ENCODE assay signal across 8 mouse cellular contexts in the genomic region with DNA sequence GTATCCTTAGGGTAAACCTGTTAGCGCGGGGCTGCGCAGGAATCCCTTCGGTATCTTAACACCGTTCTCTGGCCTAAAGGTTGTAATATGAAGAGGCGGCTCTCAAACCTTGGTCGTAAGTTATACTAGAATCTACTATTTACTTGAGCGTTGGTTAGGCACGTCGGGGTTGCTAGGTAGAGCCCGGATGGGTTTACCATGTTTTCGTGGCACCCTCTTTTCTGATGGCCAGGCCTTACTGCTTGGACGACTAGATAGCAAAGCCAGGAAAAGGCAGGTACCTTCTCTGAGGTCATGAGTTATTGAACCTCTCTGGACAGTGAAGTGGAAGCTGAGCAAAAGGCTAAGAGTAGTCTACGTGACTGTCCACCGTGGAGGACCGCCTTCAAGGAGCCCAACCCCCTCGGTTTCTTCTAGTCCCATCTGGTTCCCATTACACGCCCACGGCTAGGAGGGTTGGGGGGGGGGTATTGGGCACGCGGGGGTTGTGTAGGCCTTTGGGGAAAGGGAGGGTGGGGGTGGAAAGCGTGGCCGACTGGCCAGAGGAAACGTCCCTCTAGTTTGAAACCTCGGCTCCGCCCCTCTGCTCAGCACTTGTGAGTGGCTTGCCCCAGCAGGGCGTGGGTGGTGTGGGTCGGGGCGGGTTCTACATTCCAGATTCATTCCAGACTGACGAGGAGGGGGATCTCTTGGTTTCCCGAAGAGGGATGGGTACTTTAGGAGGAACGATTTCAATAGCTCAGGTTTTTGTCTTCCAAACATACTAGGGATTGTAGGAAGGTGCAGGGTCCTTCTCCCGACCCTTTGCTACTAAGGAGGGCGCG. TPM values are rescaled to one million over a fixed set of nuclear protein-coding genes. Genes with fewer than 3 reads are reported as not detected.
DNase-seq lines count a peak whose midpoint lies in the region; ATAC-seq and TF ChIP-seq lines count a peak whose summit lies in the region.

No protein-coding gene starts in this region.

- intact Hi-C loops in left cerebral cortex, adult 2 months (cut with DNase I), result loop anchor here (2.0 kb wide), 1 partner anchor 47 kb away; a partner anchor contains a TSS

- no peaks in the 10 kb centered on the region for H3K9me3 ChIP-seq in hindbrain, embryonic 13.5 days

- H3K4me2 ChIP-seq in hindbrain, embryonic 13.5 days, result peak overlapping the region; percentile 75

- peak; percentile 100 for DNase-seq in Muller cell, postnatal 12 days (ENCODE audit: inconsistent ontology term)
- peak; percentile 90 for DNase-seq in cerebellum, adult 9-11 months
- peak; percentile 68 for DNase-seq in frontal cortex, postnatal 36 days (ENCODE audit: low spot score in 2 of 2)
- DNase-seq in left cerebral cortex, adult 2 months (ENCODE audit: extremely low spot score in 1 of 2, low spot score in 2 of 2), result peak; percentile 55 to 74
- peak; percentile 86 to 90 for DNase-seq in right cerebral cortex, postnatal 10 days (ENCODE audit: low spot score in 2 of 2)
- DNase-seq in urinary bladder, postnatal 25 days (ENCODE audit: low spot score), result peak; percentile 73

- 2% methylated on average over 35 of the region's 35 CpGs for WGBS in hindbrain, embryonic 13.5 days

- H3K27ac ChIP-seq in hindbrain, embryonic 13.5 days, result peak overlapping the region; percentile 74
- peak overlapping the region; percentile 98 for H3K27ac ChIP-seq in left cerebral cortex, adult 2 months

- no peak for TF ChIP-seq CTCF in left cerebral cortex, adult 2 months (IDR thresholded peaks at IDR 0.05)

- peaks cover 73% of the 10 kb centered on the region for H3K27me3 ChIP-seq in hindbrain, embryonic 13.5 days

- no peak for ATAC-seq in hindbrain, embryonic 13.5 days (ENCODE audit: low FRiP score)
- ATAC-seq in megakaryocyte, adult 5-6 weeks (ENCODE audit: poor library complexity, severe bottlenecking), result peak; percentile 57

- H3K36me3 ChIP-seq in hindbrain, embryonic 13.5 days, result no peaks in the 10 kb centered on the region

- H3K4me1 ChIP-seq in hindbrain, embryonic 13.5 days (replicated peaks), result peaks cover 60% of the 10 kb centered on the region

- peak overlapping the region; percentile 67 for H3K9ac ChIP-seq in hindbrain, embryonic 13.5 days

- peak overlapping the region; percentile 50 for H3K4me3 ChIP-seq in hindbrain, embryonic 13.5 days
- H3K4me3 ChIP-seq in left cerebral cortex, adult 2 months, result peak overlapping the region; percentile 84

RNA-seq across cellular contexts. Expression of a gene that starts 0.8 kb away (rescaled TPM):
- polyA plus RNA-seq in hindbrain, embryonic 13.5 days (2015; fragmentation: Nextera tagmentation; extraction: Ambion mirVana), result 3.9 and 4.0 TPM in 2 replicates
- total RNA-seq in left cerebral cortex, adult 2 months (2021), result 1 to 10 TPM; 4.1 to 4.7 TPM
- total RNA-seq in megakaryocyte, adult 5-6 weeks (2015), result 15.2 and 18.4 TPM in 2 replicates
- 17.0 and 17.5 TPM in 2 replicates for total RNA-seq in megakaryocyte, adult 5-6 weeks (2017)

RNA-seq across cellular contexts. Expression of a gene that starts 0.9 kb away (rescaled TPM):
- polyA plus RNA-seq in hindbrain, embryonic 13.5 days (2015; fragmentation: Nextera tagmentation; extraction: Ambion mirVana), result 2.3 and 3.3 TPM in 2 replicates
- 10 to 100 TPM; 44.9 to 67.4 TPM for total RNA-seq in left cerebral cortex, adult 2 months (2021)
- total RNA-seq in megakaryocyte, adult 5-6 weeks (2015), result 2.0 and 2.6 TPM in 2 replicates
- total RNA-seq in megakaryocyte, adult 5-6 weeks (2017), result 2.3 and 2.4 TPM in 2 replicates

RNA-seq across cellular contexts. Expression of a gene that starts 24.7 kb away (rescaled TPM):
- 4.9 and 5.0 TPM in 2 replicates for polyA plus RNA-seq in hindbrain, embryonic 13.5 days (2015; fragmentation: Nextera tagmentation; extraction: Ambion mirVana)
- total RNA-seq in left cerebral cortex, adult 2 months (2021), result 10 to 100 TPM; 11.4 to 12.9 TPM
- total RNA-seq in megakaryocyte, adult 5-6 weeks (2015), result 82.5 and 89.6 TPM in 2 replicates
- 120 and 128 TPM in 2 replicates for total RNA-seq in megakaryocyte, adult 5-6 weeks (2017)

RNA-seq across cellular contexts. Expression of a gene that starts 37.5 kb away (rescaled TPM):
- polyA plus RNA-seq in hindbrain, embryonic 13.5 days (2015; fragmentation: Nextera tagmentation; extraction: Ambion mirVana), result 0.43 and 0.74 TPM in 2 replicates
- 1 to 10 TPM; 1.2 to 1.4 TPM for total RNA-seq in left cerebral cortex, adult 2 months (2021)
- 0.16 TPM in 1 of 2 replicates, not detected in the other for total RNA-seq in megakaryocyte, adult 5-6 weeks (2015)
- 0.20 TPM in 1 of 2 replicates, not detected in the other for total RNA-seq in megakaryocyte, adult 5-6 weeks (2017)

RNA-seq across cellular contexts. Expression of a gene that starts 46.5 kb away (rescaled TPM):
- polyA plus RNA-seq in hindbrain, embryonic 13.5 days (2015; fragmentation: Nextera tagmentation; extraction: Ambion mirVana), result 101 and 108 TPM in 2 replicates
- total RNA-seq in left cerebral cortex, adult 2 months (2021), result 100 to 1,000 TPM; 341 to 357 TPM
- total RNA-seq in megakaryocyte, adult 5-6 weeks (2015), result 85.5 and 104 TPM in 2 replicates
- total RNA-seq in megakaryocyte, adult 5-6 weeks (2017), result 62.4 and 72.2 TPM in 2 replicates

Comparison
In these comparisons a context has a peak if more than half of its experiments do, and no peak if none do; other contexts are left out.
1. RNA of a gene that starts 0.9 kb away (total RNA-seq): 44.9 to 67.4 TPM in left cerebral cortex, adult 2 months; 2.0 to 2.6 TPM in megakaryocyte, adult 5-6 weeks; every median in the first group is over 10 times any median in the second.
2. RNA of a gene that starts 24.7 kb away (total RNA-seq): 82.5 to 128 TPM in megakaryocyte, adult 5-6 weeks; 11.4 to 12.9 TPM in left cerebral cortex, adult 2 months; every median in the first group is over 4 times any median in the second.
3. Peak in every context shown above with its lines, with median percentiles within 50 percentile points of each other: DNase-seq.